Mouse (Mus musculus) stomach, embryonic 16.5 days (tissue): Measurements from ENCODE around the gene Mpzl3. TPM values are rescaled to one million over a fixed set of nuclear protein-coding genes. Genes with fewer than 3 reads are reported as not detected.

ENCODE experiments used
- ATAC-seq: fragments of 200-750 bp; cut with Nextera tagmentation; 2 replicates; pipeline ENCODE4 v1.8.0; 2017; ENCODE audit warnings: moderate number of reproducible peaks, moderate TSS enrichment; ENCODE audit not compliant: insufficient read depth, low FRiP score
- H3K27ac ChIP-seq: fragments of 300-500 bp; sonication (generic); 2 replicates; pipeline ENCODE4 v1.5.1; 2014; ENCODE audit warnings: low read length
- H3K27me3 ChIP-seq: fragments of 300-500 bp; sonication (generic); 2 replicates; pipeline ENCODE4 v1.6.1; 2014; ENCODE audit warnings: low read length, control low read depth, mixed read lengths; ENCODE audit not compliant: control insufficient read depth, insufficient read depth
- H3K36me3 ChIP-seq: fragments of 300-500 bp; sonication (generic); 2 replicates; pipeline ENCODE4 v1.6.1; 2014; ENCODE audit warnings: low read length; ENCODE audit not compliant: control insufficient read depth, insufficient read depth
- H3K4me1 ChIP-seq: fragments of 300-500 bp; sonication (generic); 2 replicates; pipeline ENCODE4 v1.6.1; 2014; ENCODE audit warnings: low read length, control low read depth, mixed read lengths; ENCODE audit not compliant: control insufficient read depth, insufficient read depth
- H3K4me2 ChIP-seq: fragments of 300-500 bp; sonication (generic); 2 replicates; pipeline ENCODE4 v1.6.1; 2014; ENCODE audit warnings: low read depth, low read length, mixed read lengths
- H3K4me3 ChIP-seq: fragments of 300-500 bp; sonication (generic); replicated peaks from 2 replicates; pipeline ENCODE4 v1.5.1; 2014; ENCODE audit warnings: mild to moderate bottlenecking, low read length
- H3K9ac ChIP-seq: fragments of 300-500 bp; sonication (generic); 2 replicates; pipeline ENCODE4 v1.6.1; 2014; ENCODE audit warnings: low read length
- H3K9me3 ChIP-seq: fragments of 300-500 bp; sonication (generic); replicated peaks from 2 replicates; pipeline ENCODE4 v1.6.1; 2016; ENCODE audit warnings: low read length, control low read depth; ENCODE audit not compliant: control insufficient read depth
- WGBS: fragments of 180-500 bp; shearing (Covaris S2); extraction: QIAGEN DNeasy Blood & Tissue Kit; methylation state at CpG from one replicate; pipeline ENCODE4 v1.1.7; 2014; 5-methylcytosine and 5-hydroxymethylcytosine counted together
- polyA plus RNA-seq: library from polyadenylated mRNA; unstranded; fragments of >200 nt; fragmentation: Nextera tagmentation; extraction: Ambion mirVana; gene quantifications from 2 replicates; pipeline ENCODE4 v1.2.1, GENCODE M21; 2015

The Mpzl3 gene
- polyA plus RNA-seq, 1 experiment from 2014 or later, result 15.7 TPM

DNA sequence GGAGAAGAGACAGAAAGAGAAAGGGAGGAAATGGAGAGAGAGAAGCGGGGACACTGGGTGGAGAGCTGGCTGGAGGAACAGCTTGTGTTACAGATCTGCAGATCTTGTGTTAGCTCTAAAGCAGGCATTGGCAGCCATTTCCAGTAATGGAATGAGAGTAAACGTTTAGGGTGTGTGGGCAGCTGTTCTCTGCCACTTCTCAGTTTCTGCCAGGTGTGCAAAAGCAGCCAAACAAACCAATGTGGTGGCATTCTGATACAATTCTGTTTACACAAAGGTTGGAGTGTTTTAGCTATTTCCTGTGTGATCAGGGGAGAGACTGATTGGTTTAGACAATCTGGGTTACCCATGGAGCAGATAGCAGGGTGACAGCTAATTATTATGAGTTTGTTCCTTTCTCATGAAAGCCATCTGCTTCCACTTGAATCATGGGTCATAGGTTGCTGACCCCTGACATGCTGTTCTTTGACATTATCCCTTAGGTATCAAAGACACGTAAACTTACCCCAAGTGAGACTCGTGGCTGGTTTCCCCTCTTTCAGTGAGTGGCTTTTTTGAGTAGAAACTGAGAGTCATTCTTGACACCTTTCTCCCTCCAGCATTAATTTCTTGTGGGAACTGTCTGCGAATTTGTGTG is 3.4 kb downstream of the Mpzl3 start:
- H3K9me3 ChIP-seq, result no peaks in the 10 kb centered on the region
- no peaks in the 10 kb centered on the region for H3K27me3 ChIP-seq
- no peak overlapping the region for H3K27ac ChIP-seq
- H3K9ac ChIP-seq, result no peak overlapping the region
- WGBS, result 32% methylated on average over 5 of the region's 5 CpGs
- no peak overlapping the region for H3K4me2 ChIP-seq
- H3K36me3 ChIP-seq, result no peaks in the 10 kb centered on the region
- no peak overlapping the region for H3K4me3 ChIP-seq
- ATAC-seq, result no peak
- H3K4me1 ChIP-seq, result no peaks in the 10 kb centered on the region

GRCm38 (mm10) chr9:45060151-45060550 is 5.2 kb downstream of the Mpzl3 start:
- Histone ChIP-seq H3K4me2 (no peak overlapping the region; the same call in 1 of the 2 replicates), H3K4me1 (no peaks in the 10 kb centered on the region), H3K36me3 (no peaks in the 10 kb centered on the region), H3K4me3 (no peak overlapping the region), H3K9ac (no peak overlapping the region; the same call in 1 of the 2 replicates), H3K9me3 (no peaks in the 10 kb centered on the region), H3K27ac (peak overlapping the region; percentile 86), H3K27me3 (no peaks in the 10 kb centered on the region)
- ATAC-seq, result peak; percentile 57; the same call in 1 of the 2 replicates
- WGBS, result 42% methylated on average over 7 of the region's 7 CpGs

- no peak for ATAC-seq
- Histone ChIP-seq H3K27ac (no peak overlapping the region), H3K27me3 (no peaks in the 10 kb centered on the region), H3K4me3 (no peak overlapping the region), H3K4me1 (no peaks in the 10 kb centered on the region), H3K36me3 (no peaks in the 10 kb centered on the region), H3K9me3 (no peaks in the 10 kb centered on the region), H3K4me2 (no peak overlapping the region), H3K9ac (no peak overlapping the region)
- 55% methylated on average over 3 of the region's 3 CpGs for WGBS
Measured at GRCm38 (mm10) chr9:45062677-45063076, 7.7 kb downstream of the Mpzl3 start.

DNA sequence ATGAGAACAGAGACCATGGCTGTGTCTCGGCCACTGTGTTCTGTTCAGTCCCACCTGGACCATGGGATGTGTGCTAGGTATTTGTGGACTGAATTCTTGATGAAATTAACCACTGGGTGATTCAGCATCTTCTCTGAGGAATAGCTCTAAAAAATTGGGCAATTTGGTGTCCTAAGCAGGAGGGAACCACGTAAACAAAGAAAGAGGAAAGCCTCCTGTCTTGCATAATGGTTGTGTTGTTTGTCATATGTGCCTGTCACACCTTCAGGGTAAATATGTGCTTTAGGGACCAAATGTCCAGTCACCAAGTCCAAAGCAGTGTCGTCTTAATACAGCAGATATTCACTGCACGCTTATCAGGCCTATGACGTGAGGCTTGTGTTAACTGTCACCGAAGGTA is 9.4 kb downstream of the Mpzl3 start:
- 71% methylated on average over 6 of the region's 6 CpGs for WGBS
- no peak for ATAC-seq

GRCm38 (mm10) chr9:45066735-45067134 is 11.7 kb downstream of the Mpzl3 start:
- Histone ChIP-seq H3K27ac (no peak overlapping the region), H3K27me3 (no peaks in the 10 kb centered on the region), H3K36me3 (no peaks in the 10 kb centered on the region), H3K4me2 (no peak overlapping the region), H3K4me3 (no peak overlapping the region), H3K9me3 (no peaks in the 10 kb centered on the region), H3K9ac (no peak overlapping the region), H3K4me1 (no peaks in the 10 kb centered on the region)
- WGBS, result 76% methylated on average over 4 of the region's 4 CpGs
- no peak for ATAC-seq

More for the DNA sequence above, 9.4 kb downstream of the Mpzl3 start:
- Histone ChIP-seq H3K4me2 (no peak overlapping the region), H3K4me3 (no peak overlapping the region), H3K27me3 (no peaks in the 10 kb centered on the region), H3K9me3 (no peaks in the 10 kb centered on the region), H3K4me1 (no peaks in the 10 kb centered on the region), H3K9ac (no peak overlapping the region), H3K36me3 (no peaks in the 10 kb centered on the region), H3K27ac (no peak overlapping the region)

GRCm38 (mm10) chr9:45071800-45072199 is 16.8 kb downstream of the Mpzl3 start:
- no peaks in the 10 kb centered on the region for H3K4me1 ChIP-seq
- H3K4me2 ChIP-seq, result no peak overlapping the region
- no peak overlapping the region for H3K27ac ChIP-seq
- no peak for ATAC-seq
- H3K36me3 ChIP-seq, result no peaks in the 10 kb centered on the region
- WGBS, result 51% methylated on average over 3 of the region's 3 CpGs
- no peaks in the 10 kb centered on the region for H3K9me3 ChIP-seq
- H3K9ac ChIP-seq, result no peak overlapping the region
- H3K27me3 ChIP-seq, result no peaks in the 10 kb centered on the region
- H3K4me3 ChIP-seq, result no peak overlapping the region

DNA sequence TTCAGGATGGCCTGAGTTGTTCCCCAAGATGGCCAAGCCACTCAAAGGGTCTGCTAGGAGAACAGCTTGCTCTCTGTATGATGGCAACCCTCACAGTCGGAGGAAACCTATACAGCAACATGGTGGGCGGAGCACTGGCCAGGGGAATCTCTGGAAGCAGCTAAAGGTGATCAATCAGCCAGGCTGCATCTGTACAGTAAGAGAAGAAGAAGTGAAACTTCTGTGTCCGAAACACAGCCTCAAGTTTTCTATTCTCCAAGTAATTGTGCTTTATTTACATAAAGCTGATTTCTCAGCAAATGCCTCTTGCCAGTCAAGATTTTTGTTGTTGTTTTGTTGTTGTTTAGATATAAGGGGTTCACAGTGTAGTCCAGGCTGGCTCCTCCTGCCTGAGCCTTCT is 22.9 kb downstream of the Mpzl3 start:
- H3K36me3 ChIP-seq, result no peaks in the 10 kb centered on the region
- no peaks in the 10 kb centered on the region for H3K4me1 ChIP-seq
- H3K27ac ChIP-seq, result no peak overlapping the region
- no peaks in the 10 kb centered on the region for H3K9me3 ChIP-seq
- H3K9ac ChIP-seq, result no peak overlapping the region
- H3K4me2 ChIP-seq, result no peak overlapping the region
- 58% methylated on average over 3 of the region's 3 CpGs for WGBS
- H3K4me3 ChIP-seq, result no peak overlapping the region
- H3K27me3 ChIP-seq, result no peaks in the 10 kb centered on the region; the same call in 1 of the 2 replicates
- ATAC-seq, result no peak

DNA sequence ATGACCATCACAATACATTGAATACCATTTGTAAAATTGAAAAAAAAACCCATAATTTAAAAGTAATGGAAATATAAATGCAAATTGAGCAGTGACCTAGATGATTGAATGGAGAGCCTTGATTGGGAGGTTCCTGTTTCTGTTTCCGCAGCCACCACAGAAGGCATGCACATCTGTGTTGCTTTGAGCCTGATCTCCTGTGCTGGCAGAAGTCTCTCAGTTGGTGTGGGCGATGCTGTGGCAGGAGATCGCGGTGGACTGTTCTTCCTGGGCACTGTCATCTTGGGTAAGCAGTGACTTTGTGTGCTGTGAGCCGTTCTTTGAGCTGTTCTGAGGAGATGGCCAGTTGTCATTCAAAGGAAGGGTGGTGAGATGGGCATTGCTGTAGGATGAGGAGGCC is 24.0 kb downstream of the Mpzl3 start, which contains the start of gene Jaml:
Gene Jaml (plus strand): TSS at position 173 of the 400 bp plus-strand sequence.
- H3K9me3 ChIP-seq, result no peaks in the 10 kb centered on the region
- no peaks in the 10 kb centered on the region for H3K36me3 ChIP-seq
- no peak within 1 kb of the TSS for H3K27ac ChIP-seq
- no peaks in the 10 kb centered on the region for H3K4me1 ChIP-seq
- no peak for ATAC-seq
- no peaks in the 10 kb centered on the region; the same call in 1 of the 2 replicates for H3K27me3 ChIP-seq
- H3K4me2 ChIP-seq, result no peak within 1 kb of the TSS
- 85% methylated on average over 5 of the region's 5 CpGs for whole genome bisulfite sequencing
- H3K9ac ChIP-seq, result no peak within 1 kb of the TSS
- no peak within 1 kb of the TSS for H3K4me3 ChIP-seq

DNA sequence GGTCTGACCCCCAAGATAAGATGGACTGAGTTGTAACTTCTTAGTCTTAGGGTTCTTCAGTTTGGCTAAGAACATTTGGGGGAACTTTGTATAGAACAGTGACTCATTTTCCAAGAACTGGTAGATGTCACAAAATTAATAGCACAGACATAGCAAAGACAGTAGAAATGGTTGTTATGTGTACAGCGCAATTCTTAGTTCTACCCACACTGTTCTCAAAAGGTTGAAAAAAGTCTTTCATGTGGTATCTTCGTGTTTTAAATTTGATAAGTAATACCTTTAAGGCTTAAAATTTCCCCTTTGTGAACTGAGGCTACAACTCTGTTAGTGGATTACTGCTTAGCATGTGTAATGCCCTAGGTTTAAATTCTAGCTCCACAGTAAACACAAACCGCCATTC is 28.1 kb downstream of the Mpzl3 start:
- WGBS, result 84% methylated on average over 3 of the region's 3 CpGs
- H3K9ac ChIP-seq, result no peak overlapping the region
- H3K36me3 ChIP-seq, result no peaks in the 10 kb centered on the region
- H3K27ac ChIP-seq, result no peak overlapping the region
- H3K4me3 ChIP-seq, result no peak overlapping the region
- H3K4me1 ChIP-seq, result no peaks in the 10 kb centered on the region
- H3K4me2 ChIP-seq, result no peak overlapping the region
- no peaks in the 10 kb centered on the region; the same call in 1 of the 2 replicates for H3K27me3 ChIP-seq
- H3K9me3 ChIP-seq, result no peaks in the 10 kb centered on the region
- no peak for ATAC-seq
